In genomic region chr17:57218335-57218900, GRCm38 (mm10) we compare ENCODE assay signal across 11 mouse cellular contexts. TPM values are rescaled to one million over a fixed set of nuclear protein-coding genes. Genes with fewer than 3 reads are reported as not detected.
"Had no signal": no experiment of that assay in that cellular context is flagged by ENCODE, and none has a peak within 500 bp of the region (broad histone marks: within the 10 kb centered on the region; RNA-seq: fewer than 3 reads in every experiment).

No protein-coding gene starts in this region.

- H3K9ac ChIP-seq: liver, embryonic 15.5 days; lung, embryonic 14.5 days; neural tube, embryonic 15.5 days had no signal

- H3K4me3 ChIP-seq: left cerebral cortex, adult 2 months; limb, embryonic 10.5 days; liver, embryonic 15.5 days; midbrain, embryonic 10.5 days; myocyte; neural tube, embryonic 15.5 days had no signal

- H3K27me3 ChIP-seq: liver, embryonic 15.5 days; neural tube, embryonic 15.5 days had no signal

- H3K36me3 ChIP-seq: limb, embryonic 10.5 days; midbrain, embryonic 10.5 days; neural tube, embryonic 15.5 days had no signal

- H3K4me2 ChIP-seq: liver, embryonic 15.5 days; lung, embryonic 14.5 days; neural tube, embryonic 15.5 days had no signal

- H3K27ac ChIP-seq: left cerebral cortex, adult 2 months; limb, embryonic 10.5 days; liver, embryonic 15.5 days; midbrain, embryonic 10.5 days; neural tube, embryonic 15.5 days had no signal

- H3K4me1 ChIP-seq: limb, embryonic 10.5 days had no signal

- H3K9me3 ChIP-seq: limb, embryonic 10.5 days; liver, embryonic 15.5 days; midbrain, embryonic 10.5 days; neural tube, embryonic 15.5 days had no signal

RNA-seq across cellular contexts. Expression of gene C3, which starts 9.5 kb away (rescaled TPM):
- polyA plus RNA-seq: midbrain, embryonic 10.5 days had no signal

RNA-seq across cellular contexts. Expression of gene Tnfsf14, which starts 24.4 kb away (rescaled TPM):
- total RNA-seq: layer of hippocampus, adult 8-10 months; layer of hippocampus, postnatal 14 days; left cerebral cortex, adult 2 months; left cerebral cortex, postnatal 14 days had no signal
- polyA plus RNA-seq: midbrain, embryonic 14.5 days; myocyte; neural tube, embryonic 15.5 days had no signal
